24 mouse cellular contexts compared by ENCODE assay signal in the genomic region with DNA sequence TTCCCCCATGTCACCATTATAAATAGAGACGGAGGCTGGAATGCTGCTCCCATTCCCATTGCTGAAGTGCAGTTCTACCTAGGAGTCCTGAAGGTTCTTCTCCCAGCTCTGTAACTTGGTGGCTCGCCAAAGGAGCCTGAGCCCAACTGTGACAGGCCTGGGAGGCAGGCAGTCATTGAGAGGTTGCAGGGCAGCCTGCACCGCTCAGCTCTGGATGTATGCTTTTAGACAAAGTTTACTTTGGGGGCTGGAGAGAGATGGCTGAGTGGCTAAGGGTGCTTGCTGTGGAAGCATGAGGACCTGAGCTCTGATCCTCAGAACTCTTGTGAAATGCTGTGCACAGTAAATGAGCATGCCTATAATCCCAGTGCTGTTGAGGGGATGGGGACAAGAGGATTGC. TPM values are rescaled to one million over a fixed set of nuclear protein-coding genes. Genes with fewer than 3 reads are reported as not detected.
DNase-seq lines count a peak whose midpoint lies in the region; ATAC-seq and TF ChIP-seq lines count a peak whose summit lies in the region.
"Had no signal": no experiment of that assay in that cellular context is flagged by ENCODE, and none has a peak within 500 bp of the region (broad histone marks: within the 10 kb centered on the region; RNA-seq: fewer than 3 reads in every experiment).

No protein-coding gene starts in this region.

- no peak overlapping the region for H3K4me3 ChIP-seq in heart, embryonic 12.5 days
- H3K4me3 ChIP-seq in lung, embryonic 15.5 days = no peak overlapping the region
- H3K4me3 ChIP-seq in lung, postnatal 0 days (ENCODE audit: low read depth, low read length) = no peak overlapping the region
- H3K4me3 ChIP-seq: embryonic facial prominence, embryonic 10.5 days; embryonic facial prominence, embryonic 12.5 days; forebrain, embryonic 13.5 days; forebrain, embryonic 15.5 days had no signal

- H3K4me1 ChIP-seq in heart, embryonic 12.5 days (replicated peaks) = no peaks in the 10 kb centered on the region
- H3K4me1 ChIP-seq in lung, embryonic 15.5 days = no peaks in the 10 kb centered on the region
- H3K4me1 ChIP-seq in lung, postnatal 0 days (ENCODE audit: insufficient read depth, low read depth, low read length) = no peaks in the 10 kb centered on the region
- H3K4me1 ChIP-seq: embryonic facial prominence, embryonic 10.5 days; embryonic facial prominence, embryonic 12.5 days; forebrain, embryonic 13.5 days; forebrain, embryonic 15.5 days had no signal

- H3K27ac ChIP-seq in heart, embryonic 12.5 days (ENCODE audit: poor library complexity, severe bottlenecking) = no peak overlapping the region
- no peak overlapping the region for H3K27ac ChIP-seq in lung, embryonic 15.5 days
- H3K27ac ChIP-seq in lung, postnatal 0 days (ENCODE audit: low read length) = no peak overlapping the region
- H3K27ac ChIP-seq: embryonic facial prominence, embryonic 10.5 days; embryonic facial prominence, embryonic 12.5 days; forebrain, embryonic 13.5 days; forebrain, embryonic 15.5 days had no signal

- TF ChIP-seq CTCF in lung, postnatal 0 days (IDR thresholded peaks at IDR 0.05) = no peak

- DNase-seq in heart, adult 11 months = peak; percentile 18
- DNase-seq in lung, postnatal 14 days = no peak
- peak; percentile 59 for DNase-seq in lung, postnatal 0 days (ENCODE audit: low spot score)
- no peak for DNase-seq in lung, postnatal 25 days (ENCODE audit: low spot score)
- DNase-seq: adrenal gland, adult 8-10 months; adrenal gland, postnatal 14 days; adrenal gland, postnatal 36 days; B cell, adult 2 months; cerebellum, adult 11-12 months; cerebellum, adult 2 months; cerebellum, adult 9-10 months; cerebellum, postnatal 10 days; cerebellum, postnatal 25 days had no signal

- peaks cover 17% of the 10 kb centered on the region for H3K27me3 ChIP-seq in heart, embryonic 12.5 days (replicated peaks)
- peaks cover 8% of the 10 kb centered on the region; the same call in 1 of the 2 replicates for H3K27me3 ChIP-seq in lung, embryonic 15.5 days
- H3K27me3 ChIP-seq in lung, postnatal 0 days (replicated peaks; ENCODE audit: insufficient read depth, low read length) = no peaks in the 10 kb centered on the region
- H3K27me3 ChIP-seq: CH12.LX; forebrain, embryonic 13.5 days; forebrain, embryonic 15.5 days had no signal

- no peak for ATAC-seq in heart, embryonic 12.5 days (ENCODE audit: insufficient number of reproducible peaks, low FRiP score)
- peak; percentile 76 for ATAC-seq in lung, embryonic 15.5 days (ENCODE audit: borderline replicate concordance, extremely low read depth, low FRiP score, low TSS enrichment)
- peak; percentile 88 for ATAC-seq in lung, postnatal 0 days
- ATAC-seq: activated CD4-positive, CD25-positive, alpha-beta regulatory T cell, adult 4 months; CD4-positive, CD25-positive, alpha-beta regulatory T cell, adult 4 months; forebrain, embryonic 13.5 days; forebrain, embryonic 15.5 days; Patski had no signal

- H3K4me2 ChIP-seq in heart, embryonic 12.5 days = no peak overlapping the region
- H3K4me2 ChIP-seq in lung, embryonic 15.5 days = no peak overlapping the region
- H3K4me2 ChIP-seq in lung, postnatal 0 days (replicated peaks; ENCODE audit: low read depth, low read length) = no peak overlapping the region
- H3K4me2 ChIP-seq: embryonic facial prominence, embryonic 12.5 days; forebrain, embryonic 13.5 days; forebrain, embryonic 15.5 days had no signal

- H3K9me3 ChIP-seq in heart, embryonic 12.5 days (replicated peaks) = peaks cover 15% of the 10 kb centered on the region
- no peaks in the 10 kb centered on the region for H3K9me3 ChIP-seq in lung, embryonic 15.5 days
- H3K9me3 ChIP-seq in lung, postnatal 0 days (ENCODE audit: low read length) = no peaks in the 10 kb centered on the region
- H3K9me3 ChIP-seq: forebrain, embryonic 15.5 days had no signal

- no peak overlapping the region for H3K9ac ChIP-seq in heart, embryonic 12.5 days
- H3K9ac ChIP-seq in lung, embryonic 15.5 days = no peak overlapping the region
- H3K9ac ChIP-seq in lung, postnatal 0 days (replicated peaks; ENCODE audit: low read depth) = no peak overlapping the region
- H3K9ac ChIP-seq: embryonic facial prominence, embryonic 12.5 days; forebrain, embryonic 13.5 days; forebrain, embryonic 15.5 days had no signal

- 58% methylated on average over 3 of the region's 3 CpGs for WGBS in heart, embryonic 12.5 days
- WGBS in lung, embryonic 15.5 days = 44% methylated on average over 3 of the region's 3 CpGs
- 48% methylated on average over 3 of the region's 3 CpGs for WGBS in lung, postnatal 0 days

- no peaks in the 10 kb centered on the region for H3K36me3 ChIP-seq in heart, embryonic 12.5 days
- H3K36me3 ChIP-seq in lung, embryonic 15.5 days = no peaks in the 10 kb centered on the region
- no peaks in the 10 kb centered on the region for H3K36me3 ChIP-seq in lung, postnatal 0 days (ENCODE audit: insufficient read depth, low read length)
- H3K36me3 ChIP-seq: embryonic facial prominence, embryonic 10.5 days; embryonic facial prominence, embryonic 12.5 days; forebrain, embryonic 15.5 days; G1E had no signal

- TF ChIP-seq EP300 in lung, postnatal 0 days (IDR thresholded peaks at IDR 0.05) = 0 out of 2 replicates have a peak, but pooled peaks have one; percentile 39

RNA-seq across cellular contexts. Expression of a gene that starts 25.0 kb away (rescaled TPM):
- 0.05 TPM in 2 replicates for polyA plus RNA-seq in heart, embryonic 12.5 days (2016; fragmentation: Nextera tagmentation; extraction: Ambion mirVana)
- 0.05 TPM in 2 replicates for polyA plus RNA-seq in lung, embryonic 15.5 days (2015; fragmentation: Nextera tagmentation; extraction: Ambion mirVana)
- polyA plus RNA-seq in lung, postnatal 0 days (2015; fragmentation: Nextera tagmentation; extraction: Ambion mirVana) = 0.06 and 0.08 TPM in 2 replicates
- polyA plus RNA-seq: activated CD4-positive, CD25-positive, alpha-beta regulatory T cell, adult 4 months; forebrain, embryonic 13.5 days had no signal

Comparison
In these comparisons a context has a peak if more than half of its experiments do, and no peak if none do; other contexts are left out.
1. DNase-seq: peak in heart, adult 11 months (single experiment) and lung, postnatal 0 days (single experiment); none in lung, postnatal 14 days (single experiment) and lung, postnatal 25 days (single experiment).